Mouse (Mus musculus) embryonic fibroblast, embryonic 13.5 days (primary cell): ENCODE data around the gene Stk17b.

Source experiments
- CTCF ChIP-seq: IDR thresholded peaks from 2 replicates; pipeline ENCODE4 v1.5.1; 2011; ENCODE audit warnings: mild to moderate bottlenecking, control low read depth, low read length, moderate library complexity, borderline replicate concordance; ENCODE audit not compliant: insufficient read depth
- POLR2A ChIP-seq: IDR thresholded peaks from 2 replicates; pipeline ENCODE4 v1.6.1; 2011; ENCODE audit warnings: low read depth, mild to moderate bottlenecking, control low read depth, low read length, moderate library complexity

GRCm38 (mm10) chr1:53808229-53808628, 23.2 kb upstream of the Stk17b start:
- TF ChIP-seq CTCF (no peak), POLR2A (no peak)
